Mouse (Mus musculus): ENCODE measurements around the gene Vasp. TPM values are rescaled to one million over a fixed set of nuclear protein-coding genes. Genes with fewer than 3 reads are reported as not detected.

The Vasp gene
- polyA plus RNA-seq, 1 experiment from 2014 or later = 32.7 TPM

GRCm38 (mm10) chr7:19301461-19302263 is 30.0 kb upstream of the Vasp start:
- peak overlapping the region; percentile 64 for H3K4me2 ChIP-seq
- 10% methylated on average over 16 of the region's 16 CpGs for WGBS

DNA sequence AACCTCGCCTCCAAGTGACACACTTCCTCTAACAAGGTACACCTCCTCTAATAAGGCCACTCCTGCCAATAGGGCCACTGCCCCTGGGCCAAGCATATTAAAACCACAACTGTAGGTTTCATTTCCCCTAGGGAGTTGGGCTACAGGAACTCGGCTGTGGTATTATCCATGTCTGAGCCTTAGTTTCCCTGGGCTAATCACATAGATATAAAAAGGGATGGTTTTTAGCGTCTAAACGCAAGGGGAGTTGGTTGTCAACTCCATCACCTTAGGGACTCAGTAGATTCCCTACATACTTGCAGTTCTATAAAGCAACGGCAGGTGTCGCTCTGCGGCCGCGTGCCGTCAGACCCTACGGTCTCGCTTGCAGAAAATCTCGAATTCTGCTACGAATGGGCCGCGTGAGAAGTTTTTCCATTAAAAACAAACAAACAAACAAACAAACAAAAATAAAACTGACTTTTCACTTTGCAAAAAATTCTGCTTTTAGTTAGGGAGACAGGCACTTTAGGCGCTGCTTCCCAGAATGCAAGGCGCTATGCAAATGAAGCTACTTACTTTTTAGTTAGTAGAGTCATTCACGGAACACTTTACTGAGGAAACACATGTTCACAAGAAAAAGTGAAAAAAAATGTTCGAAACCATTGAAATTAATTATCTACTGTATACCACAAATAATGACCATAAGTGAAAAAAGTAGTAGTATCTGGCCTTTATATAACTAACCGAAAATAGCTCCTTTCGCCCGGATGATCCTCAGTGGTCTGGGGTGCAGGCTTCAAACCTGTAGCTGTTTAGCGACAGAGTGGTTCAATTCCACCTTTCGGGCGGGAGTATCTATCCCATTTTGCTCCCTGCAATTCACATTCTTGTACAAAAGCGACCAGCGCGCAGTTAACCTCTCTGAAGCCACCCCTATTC is 29.1 kb upstream of the Vasp start:
- H3K9ac ChIP-seq = peak overlapping the region; percentile 41
- no peaks in the 10 kb centered on the region for H3K36me3 ChIP-seq (ENCODE audit: poor library complexity, severe bottlenecking)
- peaks cover 33% of the 10 kb centered on the region for H3K4me1 ChIP-seq
- WGBS = under 1% methylated on average over 29 of the region's 29 CpGs
- ATAC-seq = peak; percentile 82
- H3K27me3 ChIP-seq = peaks cover 44% of the 10 kb centered on the region
- H3K4me2 ChIP-seq = peak overlapping the region; percentile 64
- H3K27ac ChIP-seq = no peak overlapping the region
- H3K9me3 ChIP-seq (replicated peaks) = no peaks in the 10 kb centered on the region
- peak overlapping the region; percentile 44 for H3K4me3 ChIP-seq

More at GRCm38 (mm10) chr7:19301461-19302263, 30.0 kb upstream of the Vasp start:
- peak overlapping the region; percentile 55 for H3K9ac ChIP-seq
- peak overlapping the region; percentile 44 for H3K4me3 ChIP-seq
- no peak for ATAC-seq
- H3K27me3 ChIP-seq = peaks cover 53% of the 10 kb centered on the region
- no peaks in the 10 kb centered on the region for H3K9me3 ChIP-seq (replicated peaks)
- no peaks in the 10 kb centered on the region for H3K36me3 ChIP-seq (ENCODE audit: poor library complexity, severe bottlenecking)
- H3K27ac ChIP-seq = no peak overlapping the region
- H3K4me1 ChIP-seq = peaks cover 33% of the 10 kb centered on the region

GRCm38 (mm10) chr7:19299194-19299593 is 27.6 kb upstream of the Vasp start:
- Histone ChIP-seq H3K27ac (no peak overlapping the region), H3K9ac (no peak overlapping the region), H3K36me3 (ENCODE audit: poor library complexity, severe bottlenecking) (peaks cover 7% of the 10 kb centered on the region), H3K27me3 (peaks cover 28% of the 10 kb centered on the region), H3K4me2 (no peak overlapping the region), H3K4me3 (no peak overlapping the region), H3K9me3 (replicated peaks) (no peaks in the 10 kb centered on the region), H3K4me1 (peaks cover 27% of the 10 kb centered on the region)
- no peak for ATAC-seq
- WGBS = 20% methylated on average over 3 of the region's 3 CpGs

- no peak for ATAC-seq
- Histone ChIP-seq H3K27me3 (peaks cover 14% of the 10 kb centered on the region), H3K4me1 (peaks cover 19% of the 10 kb centered on the region), H3K27ac (no peak overlapping the region), H3K9me3 (replicated peaks) (no peaks in the 10 kb centered on the region), H3K9ac (no peak overlapping the region), H3K4me2 (no peak overlapping the region), H3K36me3 (ENCODE audit: poor library complexity, severe bottlenecking) (peaks cover 21% of the 10 kb centered on the region), H3K4me3 (no peak overlapping the region)
- WGBS = 94% methylated on average over 5 of the region's 5 CpGs
Observed at GRCm38 (mm10) chr7:19297794-19298193, 26.2 kb upstream of the Vasp start.

- Histone ChIP-seq H3K9ac (no peak overlapping the region), H3K4me1 (peaks cover 16% of the 10 kb centered on the region), H3K27me3 (peaks cover 6% of the 10 kb centered on the region), H3K4me3 (no peak overlapping the region), H3K36me3 (ENCODE audit: poor library complexity, severe bottlenecking) (peaks cover 23% of the 10 kb centered on the region), H3K27ac (no peak overlapping the region), H3K4me2 (no peak overlapping the region), H3K9me3 (replicated peaks) (no peaks in the 10 kb centered on the region)
- WGBS = 89% methylated on average over 6 of the region's 6 CpGs
- no peak for ATAC-seq
Observed at GRCm38 (mm10) chr7:19297034-19297433, 25.4 kb upstream of the Vasp start.

GRCm38 (mm10) chr7:19295503-19296185 is 24.0 kb upstream of the Vasp start:
- Histone ChIP-seq H3K9ac (peak overlapping the region; percentile 51), H3K27ac (no peak overlapping the region), H3K4me1 (peaks cover 18% of the 10 kb centered on the region), H3K27me3 (no peaks in the 10 kb centered on the region), H3K4me2 (peak overlapping the region; percentile 51), H3K4me3 (peak overlapping the region; percentile 18; the same call in 1 of the 2 replicates), H3K9me3 (replicated peaks) (no peaks in the 10 kb centered on the region), H3K36me3 (ENCODE audit: poor library complexity, severe bottlenecking) (peaks cover 23% of the 10 kb centered on the region)
- whole genome bisulfite sequencing = 16% methylated on average over 20 of the region's 22 CpGs
- peak; percentile 81 for ATAC-seq

DNA sequence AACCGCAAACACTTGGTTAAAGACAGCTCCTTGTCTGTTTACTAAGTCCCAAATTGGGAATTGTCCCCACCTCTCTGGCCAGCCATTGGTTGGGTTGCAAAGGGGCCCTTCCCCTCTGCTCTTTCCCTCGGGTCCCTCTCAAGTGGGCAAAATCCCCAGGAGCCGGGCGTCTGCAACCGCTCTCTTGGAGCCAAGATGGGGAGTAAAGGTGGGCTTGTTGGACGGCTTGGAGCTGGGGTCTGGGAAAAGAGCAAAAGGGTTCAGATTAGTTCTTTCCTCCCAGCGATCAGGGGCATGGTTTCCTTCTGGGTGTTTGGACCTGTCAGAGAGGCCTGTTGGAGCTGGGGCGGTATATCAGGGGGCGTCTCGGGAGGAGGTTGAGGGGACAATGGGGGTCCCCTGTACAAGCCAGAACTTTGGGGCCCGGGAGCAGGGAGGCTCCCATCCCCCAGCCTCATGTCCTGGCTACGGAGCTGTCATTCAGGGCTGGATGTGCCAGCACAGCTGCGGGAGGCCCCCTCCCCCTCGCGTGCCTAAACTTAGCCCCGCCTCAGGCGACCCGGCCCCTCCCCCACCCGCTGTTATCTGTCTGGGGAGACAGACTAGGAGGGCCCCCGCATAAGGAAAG is 19.5 kb upstream of the Vasp start:
- peaks cover 59% of the 10 kb centered on the region for H3K36me3 ChIP-seq (ENCODE audit: poor library complexity, severe bottlenecking)
- H3K27ac ChIP-seq = peak overlapping the region; percentile 72
- H3K4me1 ChIP-seq = peaks cover 23% of the 10 kb centered on the region
- peak overlapping the region; percentile 54 for H3K4me2 ChIP-seq
- 3% methylated on average over 20 of the region's 20 CpGs for WGBS
- no peaks in the 10 kb centered on the region for H3K27me3 ChIP-seq
- peak; percentile 53; the same call in 1 of the 2 replicates for ATAC-seq
- peak overlapping the region; percentile 53 for H3K9ac ChIP-seq
- no peaks in the 10 kb centered on the region for H3K9me3 ChIP-seq (replicated peaks)
- peak overlapping the region; percentile 25 for H3K4me3 ChIP-seq

DNA sequence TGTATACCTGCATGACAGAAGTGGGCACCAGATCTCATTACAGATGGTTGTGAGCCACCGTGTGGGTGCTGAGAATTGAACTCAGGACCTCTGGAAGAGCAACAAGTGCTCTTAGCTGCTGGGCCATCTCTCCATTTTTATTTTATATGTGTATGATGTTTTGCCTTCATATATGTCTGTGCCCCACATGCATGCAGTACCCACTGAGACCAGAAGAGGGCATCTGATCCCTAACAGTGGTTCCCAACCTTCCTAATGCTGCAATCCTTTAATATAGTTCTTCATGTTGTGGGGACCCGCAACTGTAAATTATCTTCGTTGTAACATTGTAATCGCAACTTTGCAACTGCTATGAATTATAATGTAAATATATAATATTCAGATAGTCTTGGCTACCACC is 13.1 kb upstream of the Vasp start:
- no peak overlapping the region for H3K4me3 ChIP-seq
- H3K9me3 ChIP-seq (replicated peaks) = no peaks in the 10 kb centered on the region
- WGBS = 27% methylated on average over 4 of the region's 4 CpGs
- peak overlapping the region; percentile 72; the same call in 1 of the 2 replicates for H3K4me2 ChIP-seq
- H3K27ac ChIP-seq = no peak overlapping the region
- H3K36me3 ChIP-seq (ENCODE audit: poor library complexity, severe bottlenecking) = peaks cover 32% of the 10 kb centered on the region
- peaks cover 15% of the 10 kb centered on the region for H3K4me1 ChIP-seq
- ATAC-seq = no peak
- peaks cover 20% of the 10 kb centered on the region for H3K27me3 ChIP-seq
- H3K9ac ChIP-seq = no peak overlapping the region

- Histone ChIP-seq H3K4me2 (peak overlapping the region; percentile 72), H3K9me3 (replicated peaks) (no peaks in the 10 kb centered on the region), H3K4me3 (peak overlapping the region; percentile 87), H3K36me3 (ENCODE audit: poor library complexity, severe bottlenecking) (peaks cover 23% of the 10 kb centered on the region), H3K27me3 (peaks cover 34% of the 10 kb centered on the region), H3K27ac (peak overlapping the region; percentile 89; the same call in 1 of the 2 replicates), H3K4me1 (peaks cover 19% of the 10 kb centered on the region), H3K9ac (peak overlapping the region; percentile 99)
- peak; percentile 16; the same call in 1 of the 2 replicates for ATAC-seq
- 27% methylated on average over 14 of the region's 14 CpGs for WGBS
Observed at GRCm38 (mm10) chr7:19283406-19283804, 11.8 kb upstream of the Vasp start.

DNA sequence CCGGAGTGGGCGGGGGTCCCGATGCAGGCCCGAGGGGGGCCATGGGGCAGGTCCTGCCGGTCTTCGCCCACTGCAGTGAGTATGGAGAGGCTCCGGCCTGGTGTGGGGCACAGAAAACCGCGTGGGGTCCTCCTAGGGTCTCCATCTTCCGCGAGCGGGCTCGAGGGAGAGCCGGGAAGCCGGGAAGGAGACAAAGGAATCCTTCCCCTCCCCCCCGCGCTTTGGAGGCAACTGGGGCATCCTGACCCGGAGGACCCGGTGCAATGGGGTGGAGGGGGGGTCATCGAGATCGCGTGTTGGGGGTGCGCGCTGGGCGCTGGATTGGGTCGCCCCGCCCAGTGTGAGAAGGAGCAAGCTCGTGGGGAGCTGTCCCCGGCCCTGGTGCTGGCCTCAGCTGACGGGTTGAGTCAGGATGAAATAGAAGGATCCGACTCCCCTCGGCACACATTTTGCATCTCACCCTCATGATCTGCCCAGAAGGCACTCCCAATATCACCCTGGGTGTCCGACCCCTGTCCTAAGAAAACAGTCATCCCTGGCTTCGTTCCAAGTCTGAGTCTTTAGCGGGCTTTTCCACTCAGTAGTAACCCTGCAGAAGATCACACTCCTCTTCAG is 11.3 kb upstream of the Vasp start:
- peak; percentile 76 for ATAC-seq
- H3K36me3 ChIP-seq (ENCODE audit: poor library complexity, severe bottlenecking) = peaks cover 18% of the 10 kb centered on the region
- under 1% methylated on average over 34 of the region's 35 CpGs for WGBS
- peak overlapping the region; percentile 72 for H3K4me2 ChIP-seq
- H3K27ac ChIP-seq = peak overlapping the region; percentile 89
- peak overlapping the region; percentile 99 for H3K9ac ChIP-seq
- peak overlapping the region; percentile 87 for H3K4me3 ChIP-seq
- peaks cover 19% of the 10 kb centered on the region for H3K4me1 ChIP-seq
- H3K27me3 ChIP-seq = peaks cover 39% of the 10 kb centered on the region
- H3K9me3 ChIP-seq (replicated peaks) = no peaks in the 10 kb centered on the region

- 2% methylated on average over 36 of the region's 37 CpGs for WGBS
- Histone ChIP-seq H3K4me1 (peaks cover 19% of the 10 kb centered on the region), H3K27me3 (peaks cover 44% of the 10 kb centered on the region), H3K36me3 (ENCODE audit: poor library complexity, severe bottlenecking) (peaks cover 13% of the 10 kb centered on the region), H3K4me3 (peak within 1 kb of the TSS; percentile 87), H3K27ac (peak within 1 kb of the TSS; percentile 89), H3K9ac (peak within 1 kb of the TSS; percentile 99), H3K4me2 (peak within 1 kb of the TSS; percentile 72), H3K9me3 (replicated peaks) (no peaks in the 10 kb centered on the region)
- ATAC-seq = peak; percentile 88
Observed at GRCm38 (mm10) chr7:19282385-19282784, 10.8 kb upstream of the Vasp start, which contains the start of gene Rtn2. TSS of gene Rtn2 (plus strand) at chr7:19282624.

Data from forebrain, embryonic 13.5 days (tissue).